ENCODE assay signal across 8 mouse cellular contexts in genomic region chr1:119328921-119329692, GRCm38 (mm10).
DNase-seq lines count a peak whose midpoint lies in the region; TF ChIP-seq lines count a peak whose summit lies in the region.
"Had no signal": no experiment of that assay in that cellular context is flagged by ENCODE, and none has a peak within 500 bp of the region (broad histone marks: within the 10 kb centered on the region; RNA-seq: fewer than 3 reads in every experiment).

No protein-coding gene starts in this region.

- peak; percentile 95 for DNase-seq in Muller cell, postnatal 12 days (ENCODE audit: inconsistent ontology term)
- DNase-seq in cerebellum, adult 2 months, result peak; percentile 33 to 39
- DNase-seq in gonadal fat pad, adult 2 months (ENCODE audit: low read depth), result peak; percentile 22
- DNase-seq in layer of hippocampus, adult 8-10 months (ENCODE audit: low spot score in 2 of 2), result peak; percentile 55 to 60
- peak; percentile 18 for DNase-seq in lung, postnatal 10 days
- peak; percentile 31 for DNase-seq in right cerebral cortex, postnatal 4 days
- no peak for DNase-seq in urinary bladder, postnatal 25 days (ENCODE audit: low spot score)

- TF ChIP-seq CTCF in cerebellum, adult 2 months (IDR thresholded peaks at IDR 0.05; ENCODE audit: borderline replicate concordance, insufficient read depth, low read depth, low read length), result no peak

- no peak for TF ChIP-seq POLR2A in cerebellum, adult 2 months (IDR thresholded peaks at IDR 0.05; ENCODE audit: borderline replicate concordance, insufficient read depth, low read length)

- no peaks in the 10 kb centered on the region for H3K27me3 ChIP-seq in cerebellum, adult 2 months (ENCODE audit: control insufficient read depth, insufficient read depth, low read length)
- H3K27me3 ChIP-seq: limb, embryonic 15.5 days had no signal

- WGBS in cerebellum, adult 2 months, result 35% methylated on average over 15 of the region's 15 CpGs

- H3K4me1 ChIP-seq in cerebellum, adult 2 months (ENCODE audit: control insufficient read depth, insufficient read depth, low read length), result no peaks in the 10 kb centered on the region

- no peak overlapping the region for H3K4me3 ChIP-seq in cerebellum, adult 2 months (replicated peaks; ENCODE audit: insufficient read depth, low read depth, low read length)
- H3K4me3 ChIP-seq: limb, embryonic 15.5 days had no signal

- H3K27ac ChIP-seq in cerebellum, adult 2 months (ENCODE audit: insufficient read depth, low read length), result no peak overlapping the region
- H3K27ac ChIP-seq: limb, embryonic 15.5 days had no signal
